Comparison of ENCODE assay signal across 30 mouse cellular contexts in the genomic region with DNA sequence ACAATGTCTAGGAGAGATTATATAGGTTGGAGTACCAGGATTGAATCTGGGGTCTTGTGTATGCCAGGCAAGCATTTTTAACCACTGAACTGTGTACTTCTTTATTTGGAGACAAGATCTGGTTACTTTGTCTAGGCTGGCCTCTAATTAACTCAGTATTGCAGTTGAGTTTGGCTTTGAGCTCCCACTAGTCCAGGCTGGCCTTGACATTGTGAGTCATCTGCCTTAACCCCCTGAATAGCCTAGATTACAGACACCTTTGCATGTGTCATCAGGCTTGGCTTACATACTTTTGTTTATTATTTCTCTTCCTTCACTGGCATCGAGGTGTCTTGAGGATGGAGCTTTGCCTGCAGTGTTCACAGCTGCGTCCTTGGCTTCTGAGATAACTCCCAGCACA.
DNase-seq lines count a peak whose midpoint lies in the region; ATAC-seq lines count a peak whose summit lies in the region.
"Had no signal": no experiment of that assay in that cellular context is flagged by ENCODE, and none has a peak within 500 bp of the region (broad histone marks: within the 10 kb centered on the region; RNA-seq: fewer than 3 reads in every experiment).

No protein-coding gene starts in this region.

- no peak overlapping the region for H3K27ac ChIP-seq in midbrain, embryonic 13.5 days
- H3K27ac ChIP-seq: embryonic facial prominence, embryonic 10.5 days; embryonic facial prominence, embryonic 13.5 days; forebrain, embryonic 10.5 days; forebrain, embryonic 13.5 days; heart, embryonic 15.5 days; hindbrain, embryonic 10.5 days; hindbrain, embryonic 13.5 days had no signal

- no peaks in the 10 kb centered on the region for H3K27me3 ChIP-seq in midbrain, embryonic 13.5 days
- H3K27me3 ChIP-seq: embryonic facial prominence, embryonic 13.5 days; forebrain, embryonic 13.5 days; heart, embryonic 12.5 days; heart, embryonic 15.5 days; hindbrain, embryonic 13.5 days had no signal

- ATAC-seq in midbrain, embryonic 13.5 days = no peak
- no peak for ATAC-seq in inflammation-experienced regulatory T-cells, adult 6 months
- ATAC-seq: forebrain, embryonic 13.5 days; forebrain, embryonic 16.5 days; hindbrain, embryonic 16.5 days; intestine, embryonic 16.5 days had no signal

- no peak overlapping the region for H3K4me2 ChIP-seq in midbrain, embryonic 13.5 days (replicated peaks)
- H3K4me2 ChIP-seq: embryonic facial prominence, embryonic 13.5 days; forebrain, embryonic 13.5 days; heart, embryonic 12.5 days; heart, embryonic 15.5 days; hindbrain, embryonic 13.5 days had no signal

- no peaks in the 10 kb centered on the region for H3K9me3 ChIP-seq in midbrain, embryonic 13.5 days
- H3K9me3 ChIP-seq: embryonic facial prominence, embryonic 10.5 days; embryonic facial prominence, embryonic 13.5 days; forebrain, embryonic 10.5 days; forebrain, embryonic 13.5 days; heart, embryonic 12.5 days; heart, embryonic 15.5 days; hindbrain, embryonic 10.5 days; hindbrain, embryonic 13.5 days had no signal

- 0 out of 2 replicates have a peak, but pooled peaks cover 3% of the 10 kb centered on the region for H3K4me1 ChIP-seq in midbrain, embryonic 13.5 days (replicated peaks)
- H3K4me1 ChIP-seq: embryonic facial prominence, embryonic 10.5 days; embryonic facial prominence, embryonic 13.5 days; forebrain, embryonic 10.5 days; forebrain, embryonic 13.5 days; heart, embryonic 12.5 days; heart, embryonic 15.5 days; hindbrain, embryonic 10.5 days; hindbrain, embryonic 13.5 days had no signal

- H3K36me3 ChIP-seq in midbrain, embryonic 13.5 days = no peaks in the 10 kb centered on the region
- H3K36me3 ChIP-seq: embryonic facial prominence, embryonic 10.5 days; embryonic facial prominence, embryonic 13.5 days; forebrain, embryonic 10.5 days; heart, embryonic 12.5 days; heart, embryonic 15.5 days; hindbrain, embryonic 10.5 days; hindbrain, embryonic 13.5 days had no signal

- peak; percentile 65 for DNase-seq in adrenal gland, adult 2 months
- no peak for DNase-seq in adrenal gland, postnatal 4 days (ENCODE audit: low spot score in 2 of 2)
- DNase-seq in ovary, adult 18-20 months (ENCODE audit: low spot score) = peak; percentile 19
- DNase-seq in ovary, postnatal 14 days (ENCODE audit: low spot score) = no peak
- peak; percentile 7 for DNase-seq in adrenal gland, postnatal 25 days
- DNase-seq: cerebellum, adult 11-12 months; cerebellum, adult 8-10 months; cerebellum, postnatal 10 days; cerebellum, postnatal 36 days; embryo, embryonic 11 days; gastrocnemius, postnatal 10 days; gastrocnemius, postnatal 36 days; heart, adult 11 months; heart, postnatal 10 days; heart, postnatal 36 days; kidney, adult 18-20 months had no signal

- H3K4me3 ChIP-seq in midbrain, embryonic 13.5 days (replicated peaks) = no peak overlapping the region
- H3K4me3 ChIP-seq: embryonic facial prominence, embryonic 10.5 days; embryonic facial prominence, embryonic 13.5 days; erythroblast, embryonic 14.5 days; forebrain, embryonic 10.5 days; forebrain, embryonic 13.5 days; heart, embryonic 12.5 days; heart, embryonic 15.5 days; hindbrain, embryonic 10.5 days; hindbrain, embryonic 13.5 days had no signal

- no peak overlapping the region for H3K9ac ChIP-seq in midbrain, embryonic 13.5 days (replicated peaks)
- H3K9ac ChIP-seq: embryonic facial prominence, embryonic 13.5 days; forebrain, embryonic 13.5 days; heart, embryonic 12.5 days; heart, embryonic 15.5 days; hindbrain, embryonic 13.5 days had no signal

- WGBS in midbrain, embryonic 13.5 days = 79% methylated on average over 2 of the region's 2 CpGs

Comparison
In these comparisons a context has a peak if more than half of its experiments do, and no peak if none do; other contexts are left out.
1. DNase-seq: peak in adrenal gland, adult 2 months (single experiment), ovary, adult 18-20 months (single experiment) and adrenal gland, postnatal 25 days (single experiment); none in adrenal gland, postnatal 4 days (0 of 2) and ovary, postnatal 14 days (single experiment).